Mouse (Mus musculus): ENCODE measurements around the gene Bsg. TPM values are rescaled to one million over a fixed set of nuclear protein-coding genes. Genes with fewer than 3 reads are reported as not detected.
"Not testable (repeated sequence)": the region's sequence is repeated elsewhere in the genome, so short reads cannot be mapped to it uniquely, and the experiment has no call there.

Gene Bsg
- total RNA-seq, 1 experiment from 2014 or later, result 283 TPM

DNA sequence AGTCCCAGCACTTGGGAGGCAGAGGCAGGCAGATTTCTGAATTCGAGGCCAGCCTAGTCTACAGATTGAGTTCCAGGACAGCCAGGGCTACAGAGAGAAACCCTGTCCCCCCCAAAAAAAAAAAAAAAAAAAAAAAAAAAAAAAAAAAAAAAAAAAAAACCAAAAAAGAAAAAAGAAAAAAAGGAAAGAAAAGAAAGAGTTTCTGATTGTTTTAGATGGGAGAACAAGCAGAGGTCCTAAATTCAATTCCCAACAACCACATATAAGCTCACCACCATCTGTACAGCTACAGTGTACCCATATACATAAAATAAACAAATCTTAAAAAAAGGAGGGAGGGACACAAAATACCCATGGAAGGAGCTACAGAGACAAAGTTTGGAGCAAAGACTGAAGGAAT lies 55.4 kb downstream of the Bsg start:
- ATAC-seq (replicated peaks; ENCODE audit: low read depth, poor library complexity, severe bottlenecking), result not testable (repeated sequence)

DNA sequence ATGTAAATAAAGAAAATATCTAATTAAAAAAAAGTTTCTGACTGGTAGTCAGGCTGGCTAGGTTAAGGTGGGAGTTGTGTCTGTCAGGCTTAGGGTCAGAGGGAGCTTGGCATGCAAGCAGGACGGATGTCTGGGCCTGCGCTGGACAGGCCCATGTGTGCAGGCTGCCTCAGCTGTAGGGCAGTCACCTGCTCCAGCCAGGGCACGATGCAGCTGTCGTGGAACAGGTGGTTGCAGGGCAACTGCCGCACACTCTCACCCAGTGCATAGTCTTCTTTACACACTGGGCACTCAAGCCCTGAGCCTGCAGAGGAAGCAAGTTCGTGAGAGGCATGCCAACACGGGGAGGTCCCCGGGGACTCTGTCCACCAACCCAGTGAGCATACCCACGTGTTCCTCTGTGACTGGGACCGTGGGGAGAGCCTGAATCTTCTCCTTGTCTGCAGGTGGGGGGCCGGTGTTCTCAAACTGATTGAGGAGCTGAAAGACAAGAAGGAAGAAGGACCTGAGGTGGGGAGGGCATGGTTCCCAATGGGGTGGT lies 56.4 kb downstream of the Bsg start:
- no peak for ATAC-seq (replicated peaks; ENCODE audit: low read depth, poor library complexity, severe bottlenecking)

Other genes starting within 250 kb of the Bsg start
- gene Vmn2r83, start 235.8 kb upstream of the Bsg start, total RNA-seq (2017), result not detected in 2 replicates
- 4.1 and 4.7 TPM in 2 replicates for gene Plpp2, start 170.7 kb upstream of the Bsg start, total RNA-seq (2017)
- gene Mier2, start 149.3 kb upstream of the Bsg start, total RNA-seq (2017), result 13.6 and 18.3 TPM in 2 replicates
- gene Theg, start 117.2 kb upstream of the Bsg start, total RNA-seq (2017), result not detected in 2 replicates
- not detected in 2 replicates for gene C2cd4c, start 90.5 kb upstream of the Bsg start, total RNA-seq (2017)
- not detected in 2 replicates for gene Shc2, start 66.6 kb upstream of the Bsg start, total RNA-seq (2017)
- not detected in 2 replicates for gene Odf3l2, start 58.8 kb upstream of the Bsg start, total RNA-seq (2017)
- gene Madcam1, start 39.9 kb upstream of the Bsg start, total RNA-seq (2017), result not detected in 2 replicates
- 5.3 and 9.9 TPM in 2 replicates for gene Tpgs1, start 35.1 kb upstream of the Bsg start, total RNA-seq (2017)
- 109 and 113 TPM in 2 replicates for gene Cdc34, start 22.3 kb upstream of the Bsg start, total RNA-seq (2017)
- gene Gzmm, start 15.5 kb upstream of the Bsg start, total RNA-seq (2017), result 0.96 and 1.6 TPM in 2 replicates
- not detected in 2 replicates for gene Hcn2, start 12.1 kb downstream of the Bsg start, total RNA-seq (2017)
- gene Polrmt, start 42.1 kb downstream of the Bsg start, total RNA-seq (2017), result 10.3 and 16.1 TPM in 2 replicates
- not detected in 2 replicates for gene Fgf22, start 50.6 kb downstream of the Bsg start, total RNA-seq (2017)
- gene Rnf126, start 62.5 kb downstream of the Bsg start, total RNA-seq (2017), result 12.9 and 21.0 TPM in 2 replicates
- 0.19 and 0.50 TPM in 2 replicates for gene Fstl3, start 72.8 kb downstream of the Bsg start, total RNA-seq (2017)
- gene Prss57, start 86.5 kb downstream of the Bsg start, total RNA-seq (2017), result 9.4 and 16.3 TPM in 2 replicates
- gene Palm, start 89.1 kb downstream of the Bsg start, total RNA-seq (2017), result 21.8 and 24.8 TPM in 2 replicates
- gene Misp, start 116.5 kb downstream of the Bsg start, total RNA-seq (2017), result not detected in 2 replicates
- gene Ptbp1, start 149.9 kb downstream of the Bsg start, total RNA-seq (2017), result 210 and 221 TPM in 2 replicates
- 131 and 159 TPM in 2 replicates for gene Prtn3, start 170.0 kb downstream of the Bsg start, total RNA-seq (2017)
- 40.8 and 46.6 TPM in 2 replicates for gene Plppr3, start 170.1 kb downstream of the Bsg start, total RNA-seq (2017)
- 61.2 and 92.1 TPM in 2 replicates for gene Elane, start 181.8 kb downstream of the Bsg start, total RNA-seq (2017)
- gene Cfd, start 186.4 kb downstream of the Bsg start, total RNA-seq (2017), result not detected in 2 replicates
- 17.3 and 19.3 TPM in 2 replicates for gene Med16, start 204.4 kb downstream of the Bsg start, total RNA-seq (2017)
- 7.0 and 11.2 TPM in 2 replicates for gene Gm26602, start 206.4 kb downstream of the Bsg start, total RNA-seq (2017)
- gene Kiss1r, start 212.5 kb downstream of the Bsg start, total RNA-seq (2017), result 0.73 TPM in 1 of 2 replicates, not detected in the other
- gene R3hdm4, start 216.7 kb downstream of the Bsg start, total RNA-seq (2017), result 38.4 and 50.7 TPM in 2 replicates
- gene Arid3a, start 222.6 kb downstream of the Bsg start, total RNA-seq (2017), result 11.5 and 16.0 TPM in 2 replicates

Data from common myeloid progenitor, adult 5-6 weeks (primary cell).